Mouse (Mus musculus) embryo, embryonic 10 days (tissue): ENCODE measurements around the gene Ovol1.

Source experiments
- DNase-seq: peaks from one replicate; pipeline ENCODE4 v3.0.0-alpha.2; 2015; ENCODE audit warnings: low spot score

The Ovol1 gene

DNA sequence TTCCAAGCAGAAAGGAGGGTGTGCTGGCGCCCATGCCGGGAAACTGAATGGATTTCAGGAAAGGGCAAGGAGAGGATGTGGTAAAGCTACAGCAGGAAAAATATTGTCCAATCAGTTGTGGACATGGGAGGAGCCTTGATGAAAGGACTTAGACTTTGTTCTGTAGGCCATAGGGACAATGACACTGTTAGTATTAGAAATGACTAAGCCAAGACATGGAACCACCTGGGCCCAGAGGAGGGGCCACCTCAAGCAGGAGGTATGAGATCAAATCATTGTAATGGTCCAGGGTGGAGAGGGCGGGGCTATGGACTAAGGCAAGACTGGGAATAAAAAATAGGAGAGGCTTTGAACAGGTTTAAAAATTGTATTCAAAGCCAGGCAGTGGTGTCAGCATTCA is 41.7 kb downstream of the Ovol1 start:
- DNase-seq, result no peak

GRCm38 (mm10) chr19:5516906-5517505 is 43.4 kb downstream of the Ovol1 start:
- no peak for DNase-seq

DNA sequence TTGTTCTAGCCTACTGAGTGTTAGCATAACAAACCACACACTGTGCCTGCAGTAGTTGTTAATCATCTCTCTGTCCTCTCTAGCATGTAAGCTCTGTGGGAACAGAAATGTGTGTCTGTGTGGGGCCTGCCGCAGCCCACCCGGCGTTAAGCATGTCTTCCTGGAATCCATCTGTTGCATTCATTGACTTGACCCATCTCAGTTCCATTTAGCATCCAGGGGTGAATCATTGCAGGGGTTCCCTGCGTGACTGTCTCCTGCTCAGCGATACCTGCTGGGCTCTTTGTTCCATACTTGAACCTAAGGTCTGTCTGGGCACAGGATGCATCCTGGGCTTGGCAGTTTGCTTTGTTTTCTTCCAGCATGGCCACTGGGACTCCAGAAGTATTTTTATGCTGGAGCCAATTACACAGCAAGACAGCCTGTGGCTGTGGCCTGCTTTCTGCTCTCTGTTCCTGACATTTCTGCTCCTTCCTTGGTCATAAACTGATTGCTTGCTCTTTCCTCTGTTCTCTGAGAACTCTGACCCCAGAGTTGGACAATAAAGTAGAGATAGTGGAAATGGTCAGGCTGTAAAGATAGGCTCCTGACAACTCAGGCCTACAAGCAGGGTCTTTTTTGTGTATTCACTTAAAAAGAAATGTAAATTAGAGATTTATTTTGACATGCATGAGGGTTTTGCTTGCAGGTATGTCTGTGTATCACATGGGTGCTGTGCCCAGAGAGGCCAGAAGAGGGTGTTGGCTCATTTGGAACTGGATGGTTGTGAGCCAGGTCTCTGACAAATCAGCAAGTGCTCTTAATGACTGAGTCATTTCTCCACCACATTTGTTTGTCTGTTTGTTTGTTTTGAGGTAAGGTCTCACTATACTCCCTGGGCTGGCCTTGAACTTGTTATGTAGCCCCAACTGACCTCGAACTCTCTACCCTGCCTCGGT is 44.3 kb downstream of the Ovol1 start:
- no peak for DNase-seq

- DNase-seq, result no peak
These were observed 47.5 kb downstream of the Ovol1 start for GRCm38 (mm10) chr19:5513005-5513349.

DNA sequence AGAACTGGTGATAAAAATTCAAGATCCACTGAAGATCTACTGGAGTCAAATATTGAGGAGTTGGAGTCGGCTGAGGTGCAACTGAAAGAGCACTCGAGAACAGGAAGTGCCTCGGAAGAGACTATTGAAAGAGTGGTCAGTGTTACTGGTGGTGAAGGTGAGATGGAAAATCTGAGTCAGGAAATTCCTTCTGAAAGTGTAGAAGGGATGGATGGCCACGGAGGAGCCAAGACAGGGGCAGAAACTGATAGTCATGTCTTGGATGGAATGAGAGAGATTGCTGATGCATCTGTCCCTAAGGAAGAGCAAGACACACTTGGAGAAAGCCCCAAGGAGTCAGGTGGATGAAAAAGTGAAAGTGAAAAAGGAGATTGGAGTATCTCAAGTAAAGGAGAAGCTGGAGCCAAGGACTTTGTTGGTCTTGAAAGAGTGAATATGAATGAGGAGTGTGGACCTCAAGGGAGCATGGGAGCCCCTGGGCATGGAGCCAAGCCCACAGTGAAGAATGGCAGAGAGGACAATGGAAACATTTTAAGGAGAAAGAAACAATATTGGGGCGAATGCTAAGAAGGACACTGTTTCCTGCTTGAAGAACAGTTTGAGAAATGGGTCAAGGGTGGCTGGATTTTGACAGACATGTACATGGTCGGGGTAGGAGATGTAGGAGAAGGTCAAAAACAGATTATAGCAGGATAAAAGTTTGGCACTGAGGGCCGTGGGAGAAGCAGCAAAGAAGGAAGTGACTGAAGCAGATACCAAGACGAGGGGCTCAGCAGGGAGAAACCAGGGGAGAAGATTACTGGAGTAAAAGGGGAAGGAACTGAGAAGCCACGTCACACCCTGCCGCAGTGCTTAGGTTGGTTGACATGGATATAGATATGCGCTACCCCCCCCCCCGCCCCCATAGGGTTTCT is 48.1 kb downstream of the Ovol1 start:
- DNase-seq, result no peak

- DNase-seq, result no peak
These were observed 49.3 kb downstream of the Ovol1 start for GRCm38 (mm10) chr19:5511074-5511632.

DNA sequence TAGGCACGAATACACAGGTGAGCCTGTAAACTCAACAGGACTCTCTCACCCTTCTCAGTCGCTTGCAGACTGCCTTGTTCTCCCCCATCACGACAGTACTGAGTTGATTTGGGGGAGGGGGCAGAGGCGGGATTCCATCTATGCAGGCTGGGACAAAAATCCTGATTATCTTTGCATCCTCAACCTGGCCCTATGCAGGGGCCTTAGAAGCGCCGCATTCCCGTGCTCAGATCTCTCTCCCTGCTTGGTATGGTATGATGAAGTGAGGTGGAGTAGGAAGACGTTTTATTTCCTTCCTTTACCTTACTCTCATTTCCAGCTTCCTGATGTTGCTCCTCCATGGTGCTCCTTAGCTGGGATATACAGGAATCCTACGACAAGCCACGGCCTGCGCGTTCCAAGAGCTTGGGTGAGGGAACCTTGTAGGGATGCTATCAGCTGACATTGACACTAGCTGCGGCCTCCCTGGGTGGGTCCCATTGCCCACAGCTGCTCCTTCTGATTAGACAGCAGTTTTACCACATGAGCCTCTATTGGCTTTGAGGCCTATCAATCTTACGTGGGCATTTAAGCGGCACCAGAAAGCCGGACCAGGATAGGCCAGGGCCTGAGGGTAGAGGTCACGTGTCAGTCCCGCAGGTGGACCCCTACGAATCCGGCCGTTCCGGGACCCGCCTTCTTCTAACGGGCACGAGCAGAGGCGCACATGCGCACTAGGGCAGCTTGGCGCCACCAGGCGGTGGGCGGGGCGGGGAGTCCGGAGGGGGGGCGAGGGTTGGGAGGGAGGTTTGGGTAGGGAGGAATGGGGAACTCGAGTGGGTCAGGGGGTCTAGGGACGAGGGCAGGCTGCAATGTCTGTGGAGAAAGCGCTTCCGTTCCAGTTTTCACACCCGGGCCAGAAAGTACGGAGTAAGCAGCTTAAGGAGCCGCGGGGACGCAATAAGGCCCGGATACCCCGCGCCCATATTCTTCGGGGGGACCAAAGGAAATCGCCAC is 50.1 kb downstream of the Ovol1 start, which contains the start of gene Snx32:
Snx32 (minus strand) TSS at position 508 of the 996 bp plus-strand sequence.
- peak; percentile 96 for DNase-seq

DNA sequence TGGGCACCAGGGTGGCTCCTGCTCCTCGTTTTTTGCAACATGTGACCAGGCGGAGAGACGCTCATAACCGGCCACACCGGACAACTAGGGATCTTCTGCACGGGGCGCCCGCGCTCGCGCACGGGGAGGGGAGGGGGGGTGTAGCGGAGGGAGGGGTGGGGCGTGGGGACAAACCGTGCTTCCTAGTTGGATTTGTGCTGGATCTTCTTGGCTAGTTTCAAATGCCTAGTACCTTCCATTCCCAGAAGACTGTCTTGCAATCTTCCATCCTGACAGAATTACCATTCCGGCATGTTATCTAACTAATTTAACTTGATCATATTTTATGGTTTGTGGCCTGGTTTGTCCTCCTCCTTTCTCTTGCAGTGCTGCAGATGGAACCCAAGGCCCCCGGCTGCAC is 56.8 kb downstream of the Ovol1 start, which contains the start of gene 1700020D05Rik:
1700020D05Rik (minus strand) TSS at position 101 of the 400 bp plus-strand sequence.
- DNase-seq, result no peak

GRCm38 (mm10) chr19:5500330-5500875 is 60.0 kb downstream of the Ovol1 start:
- DNase-seq, result no peak
